Mouse (Mus musculus) frontal cortex, adult 2 months (tissue): Measurements from ENCODE around the gene Bcl3. TPM values are rescaled to one million over a fixed set of nuclear protein-coding genes. Genes with fewer than 3 reads are reported as not detected.
A peak's percentile ranks its signal among the peaks of the same experiment; 100 is the strongest.

Source experiments
- DNase-seq, 2 experiments: peaks; one replicate each; pipeline ENCODE4 v3.0.0; 2022; ENCODE audit warnings: low spot score in 1 of 2; ENCODE audit errors: extremely low spot score in 1 of 2
- polyA plus RNA-seq: library from polyadenylated mRNA; depleted of rRNA; stranded (reverse); fragments of >200 nt; gene quantifications from 2 replicates; pipeline ENCODE4 v1.2.3, GENCODE M21; 2012; rRNA removed

Bcl3 gene
- polyA plus RNA-seq, 1 experiment: 0.56 TPM

DNA sequence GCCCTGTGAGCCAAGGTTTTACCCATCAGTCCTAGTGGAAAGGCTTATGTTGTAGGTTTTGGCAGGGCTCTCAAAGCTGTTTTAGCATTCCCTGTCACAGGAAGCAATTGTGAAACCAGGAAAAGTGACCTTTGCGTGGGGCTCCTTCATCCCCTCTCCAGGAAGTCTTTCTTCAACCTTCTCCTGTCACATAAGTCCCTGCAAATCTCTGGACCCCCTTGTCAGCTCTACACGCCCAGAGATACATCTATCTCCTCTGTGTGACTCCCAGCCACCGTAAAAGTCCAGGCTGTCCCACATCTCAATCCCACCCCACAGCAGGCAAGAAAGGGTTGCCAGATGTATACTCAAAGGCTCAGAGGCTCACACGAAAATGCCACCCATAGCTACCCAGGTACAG, 50.9 kb downstream of the Bcl3 start:
- DNase-seq: no peak

DNA sequence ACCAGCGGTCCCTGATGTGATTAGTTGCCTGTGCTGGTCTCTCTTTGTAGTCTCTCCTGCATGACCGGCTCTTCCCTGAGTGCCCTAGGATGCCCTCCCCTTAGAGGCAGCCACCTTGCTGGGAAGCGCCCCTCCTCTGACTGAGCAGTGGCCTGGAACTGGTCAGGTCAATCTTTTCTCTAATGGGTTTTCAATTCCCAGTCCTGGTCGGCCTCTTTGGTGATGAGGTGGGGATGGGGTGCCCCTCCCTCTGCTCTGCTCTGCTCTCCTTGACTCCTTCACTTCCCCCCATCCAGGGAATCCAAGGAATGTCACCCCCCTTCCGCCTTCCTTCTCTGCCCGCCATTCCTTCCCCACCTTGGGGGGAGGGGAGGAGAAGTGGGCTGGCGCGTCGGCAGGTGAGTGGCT, 51.6 kb downstream of the Bcl3 start, which contains the start of gene Bcam:
TSS of gene Bcam (minus strand) at position 33 of the 408 bp plus-strand sequence.
- no peak for DNase-seq

DNA sequence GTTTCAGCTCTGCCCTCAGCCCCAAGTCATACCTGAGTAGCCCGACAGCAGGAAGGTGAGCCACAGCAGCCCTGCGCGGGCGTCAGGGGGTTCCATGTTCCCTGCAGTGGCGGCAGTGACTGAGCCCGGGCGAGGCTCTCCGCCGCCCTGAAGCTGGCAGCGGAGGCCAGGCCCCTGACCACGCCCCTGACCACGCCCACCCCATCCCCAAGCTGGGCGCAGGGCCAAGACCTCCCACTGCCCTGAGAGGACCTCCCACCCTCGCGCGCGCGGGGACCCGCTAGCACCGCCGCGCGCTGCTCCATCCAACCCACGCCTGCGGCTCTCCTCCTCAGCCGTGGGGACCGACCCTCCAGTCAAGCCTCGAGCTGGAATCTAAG, 52.2 kb downstream of the Bcl3 start:
- DNase-seq: peak in 1 of 2 experiments; percentile 69

DNA sequence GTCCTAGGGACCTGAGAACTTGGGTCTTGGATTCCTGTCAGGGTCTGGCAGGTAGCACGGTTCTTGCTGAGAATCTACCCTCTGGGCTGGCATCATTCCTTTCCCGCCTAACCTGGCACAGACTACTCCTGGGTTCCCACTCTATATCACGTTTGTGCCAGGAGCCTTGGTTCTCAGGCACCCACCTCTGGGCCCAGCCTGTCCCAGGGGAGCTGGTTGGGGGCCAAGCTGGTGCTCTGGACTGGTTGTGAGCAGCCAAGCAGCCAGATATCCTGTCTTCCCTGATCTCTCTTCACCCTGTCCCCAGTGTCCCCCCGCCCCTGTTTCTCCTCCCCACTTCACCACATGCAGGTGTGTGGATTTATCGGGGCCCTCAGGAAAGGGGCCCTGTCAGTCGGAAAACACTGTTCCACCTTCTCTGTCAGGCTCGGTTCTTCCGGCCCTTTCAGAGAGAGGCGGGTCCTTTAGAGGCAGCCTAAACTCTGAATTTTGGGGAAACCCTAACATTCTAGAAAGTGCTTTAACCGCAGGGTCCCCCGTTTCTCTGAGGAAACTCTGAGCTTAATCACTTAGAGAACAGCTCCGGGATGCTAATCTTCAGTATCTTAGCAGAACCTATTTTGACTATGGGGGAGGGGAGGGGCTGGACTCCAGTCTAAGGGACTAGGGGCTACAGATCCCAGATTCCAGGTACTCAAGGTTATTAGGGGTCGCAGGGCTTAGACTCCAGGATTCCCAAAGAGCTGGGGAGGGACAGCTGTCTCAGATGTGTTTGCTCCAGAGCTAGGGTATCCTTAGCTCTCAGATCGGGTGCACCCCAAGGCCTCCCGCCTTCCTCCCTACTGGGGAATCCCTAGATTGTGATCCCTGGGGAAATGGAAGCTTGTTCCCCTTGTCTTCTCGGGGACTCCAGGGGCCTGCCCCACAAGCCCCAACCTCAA, 52.9 kb downstream of the Bcl3 start:
- DNase-seq: no peak

DNA sequence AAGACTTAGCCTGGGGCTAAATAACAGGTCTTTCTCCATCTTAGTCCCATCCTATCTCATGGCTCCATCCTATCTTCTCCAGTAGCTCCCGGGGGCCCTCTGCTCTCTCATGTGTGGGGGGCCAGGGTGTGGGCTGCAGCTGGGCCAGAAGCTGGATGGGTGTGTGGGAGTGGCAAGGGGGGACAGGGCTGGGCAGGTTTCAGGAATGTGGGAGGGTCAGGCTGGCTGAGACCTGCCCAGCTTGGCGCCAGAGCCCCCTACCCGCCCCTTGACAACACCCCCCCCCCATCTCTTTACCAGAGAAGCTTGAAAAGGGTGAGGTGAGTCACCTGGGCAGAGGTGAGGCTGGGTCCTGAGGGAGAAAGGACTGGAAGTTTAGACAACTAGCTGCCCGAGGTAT, 53.6 kb downstream of the Bcl3 start:
- no peak for DNase-seq

DNA sequence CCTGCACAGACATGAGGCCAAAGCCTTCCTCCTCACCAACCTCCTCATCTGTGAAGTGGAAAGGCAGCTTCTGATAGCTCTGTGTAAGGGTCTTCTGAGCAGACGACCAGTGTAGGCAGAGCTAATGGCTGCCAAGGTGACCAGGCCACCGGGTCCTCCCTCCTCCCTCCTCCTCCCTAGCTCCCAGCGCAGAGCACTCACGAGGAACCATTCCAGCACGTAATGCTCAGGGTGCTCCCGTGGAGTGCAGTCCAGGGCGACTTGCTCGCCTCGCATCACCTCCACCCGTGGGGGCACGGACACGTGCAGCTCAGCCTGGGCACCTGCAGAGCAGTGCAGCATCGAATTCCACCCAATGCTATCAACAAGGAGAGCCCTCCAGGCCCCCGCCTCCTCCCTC, 54.3 kb downstream of the Bcl3 start:
- DNase-seq: no peak

DNA sequence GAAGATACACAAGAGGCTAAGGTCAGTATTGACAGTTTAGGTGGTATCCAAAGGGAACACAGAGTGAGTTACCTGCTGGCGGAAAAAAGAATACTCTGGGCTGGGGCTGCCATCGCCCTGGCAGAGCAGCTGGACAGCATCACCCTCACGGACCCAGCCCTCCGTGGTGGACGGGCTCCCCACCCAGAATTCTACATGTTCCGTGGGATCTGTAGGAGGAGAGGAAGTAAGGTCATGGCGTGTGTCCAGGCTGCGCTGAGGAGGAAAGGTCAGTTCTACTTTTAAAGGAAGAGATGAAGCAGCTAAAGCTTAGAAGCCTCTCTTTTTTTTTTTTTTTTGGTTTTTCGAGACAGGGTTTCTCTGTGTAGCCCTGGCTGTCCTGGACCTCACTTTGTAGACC, 58.0 kb downstream of the Bcl3 start:
- no peak for DNase-seq

DNA sequence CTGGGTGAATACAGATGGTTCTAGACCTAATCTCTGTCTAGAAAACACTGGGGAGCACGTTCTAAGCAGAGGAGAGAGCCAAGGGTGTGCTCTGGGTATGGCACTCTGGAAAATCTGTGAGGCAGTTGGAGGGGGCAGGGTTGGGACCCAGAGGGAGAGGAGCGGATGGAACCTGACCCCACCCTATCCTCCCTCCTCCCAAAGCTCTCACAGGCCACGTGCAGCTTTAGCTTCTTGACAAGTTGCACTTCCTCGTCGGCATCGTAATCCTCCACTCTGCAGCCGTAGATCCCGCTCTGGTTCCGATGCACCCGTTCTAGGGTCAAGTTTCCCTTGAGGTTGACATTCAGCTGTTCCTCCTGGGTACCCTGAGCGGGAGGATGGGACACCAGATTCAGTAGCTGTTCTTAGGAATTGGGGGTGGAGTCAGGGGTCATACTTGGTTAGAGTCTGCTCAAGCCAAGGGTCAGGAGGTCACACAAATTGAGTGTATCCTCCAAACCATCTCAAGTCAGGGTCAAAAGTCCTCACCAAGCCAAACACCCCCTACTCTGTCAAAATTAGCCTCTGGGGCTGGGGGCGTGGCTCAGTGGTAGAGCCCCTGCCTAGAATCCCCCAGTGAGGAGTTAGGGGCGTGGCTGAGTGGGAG, 58.6 kb downstream of the Bcl3 start:
- no peak for DNase-seq

DNA sequence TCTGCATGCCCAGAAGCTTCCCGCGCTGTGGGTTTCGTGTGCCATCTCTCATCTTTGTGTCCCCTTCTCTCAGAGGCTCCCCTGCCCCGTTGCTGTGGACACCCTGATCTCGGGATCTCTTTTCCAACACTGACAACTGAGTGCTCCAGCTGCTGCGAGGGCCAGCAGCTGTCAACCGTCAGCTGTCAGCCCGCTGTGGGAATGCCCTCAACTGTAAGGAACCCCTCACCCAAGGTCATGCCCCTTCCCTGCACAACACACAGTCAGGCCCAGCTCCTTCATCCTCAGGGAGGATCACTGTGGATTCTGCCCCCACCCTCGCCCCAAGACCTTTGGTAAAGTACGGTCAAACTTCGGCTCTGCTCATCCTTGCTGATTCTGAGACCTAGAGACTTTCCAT, 60.3 kb downstream of the Bcl3 start:
- no peak for DNase-seq

DNA sequence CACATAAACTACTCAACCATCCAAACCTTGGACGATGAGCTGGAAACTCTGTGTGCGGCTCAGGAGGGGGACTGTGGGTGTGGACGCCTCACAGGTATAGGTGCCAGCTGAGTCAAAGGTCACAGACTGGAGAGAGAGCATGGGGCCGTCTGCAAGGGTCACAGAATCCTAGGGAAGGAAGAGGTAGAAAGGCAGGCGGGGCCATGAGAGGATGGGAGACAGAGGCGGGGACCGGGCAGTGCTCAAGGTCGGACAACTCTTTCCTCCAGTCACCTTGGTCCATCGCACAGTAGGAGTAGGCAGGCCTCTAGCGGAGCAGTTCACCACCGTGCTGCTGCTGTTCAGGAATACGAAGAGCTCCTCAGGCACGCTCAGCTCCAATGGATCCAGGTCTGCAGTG, 62.5 kb downstream of the Bcl3 start:
- DNase-seq: no peak

DNA sequence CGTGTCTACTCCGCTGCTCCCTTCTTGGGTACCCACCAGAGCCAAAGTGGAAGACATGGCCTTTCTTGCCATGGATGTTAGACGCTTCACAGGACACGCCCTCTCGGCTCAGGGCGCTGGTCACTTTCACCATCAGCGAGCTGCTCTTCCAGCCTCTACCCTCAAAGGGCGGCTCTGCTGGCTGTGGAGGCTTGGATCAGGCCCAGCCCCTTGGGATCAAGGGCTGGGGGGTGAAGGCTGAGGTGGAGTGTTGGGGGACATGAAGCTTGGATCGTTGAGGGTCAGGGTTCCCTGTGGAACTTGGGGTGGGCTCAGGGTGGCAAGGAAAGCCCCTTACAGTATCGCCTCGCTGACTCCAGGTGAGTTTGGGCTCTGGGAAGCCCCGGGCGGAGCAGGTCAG, 63.9 kb downstream of the Bcl3 start:
- no peak for DNase-seq

Other genes starting within 250 kb of the Bcl3 start
- 2.0 and 2.9 TPM in 2 replicates for gene Zfp296, start 245.5 kb downstream of the Bcl3 start, polyA plus RNA-seq
- gene Gemin7, start 245.2 kb downstream of the Bcl3 start, polyA plus RNA-seq: 47.9 and 49.9 TPM in 2 replicates
- gene Clasrp, start 218.3 kb downstream of the Bcl3 start, polyA plus RNA-seq: 152 and 164 TPM in 2 replicates
- gene Relb, start 193.3 kb downstream of the Bcl3 start, polyA plus RNA-seq: 6.1 and 6.5 TPM in 2 replicates
- 125 and 128 TPM in 2 replicates for gene Clptm1, start 157.7 kb downstream of the Bcl3 start, polyA plus RNA-seq
- gene Apoc2, start 144.8 kb downstream of the Bcl3 start, polyA plus RNA-seq: 0.78 TPM in 1 of 2 replicates, not detected in the other
- not detected in 2 replicates for gene Gm44805, start 141.3 kb downstream of the Bcl3 start, polyA plus RNA-seq
- 0.19 TPM in 1 of 2 replicates, not detected in the other for gene Apoc4, start 141.3 kb downstream of the Bcl3 start, polyA plus RNA-seq
- 3.3 and 4.7 TPM in 2 replicates for gene Apoc1, start 130.1 kb downstream of the Bcl3 start, polyA plus RNA-seq
- gene Apoe, start 123.6 kb downstream of the Bcl3 start, polyA plus RNA-seq: 6,067 and 6,377 TPM in 2 replicates
- gene Tomm40, start 107.3 kb downstream of the Bcl3 start, polyA plus RNA-seq: 115 and 118 TPM in 2 replicates
- 7.6 and 7.7 TPM in 2 replicates for gene Nectin2, start 72.3 kb downstream of the Bcl3 start, polyA plus RNA-seq
- 22.2 and 23.0 TPM in 2 replicates for gene Bcam, start 51.8 kb downstream of the Bcl3 start, polyA plus RNA-seq
- gene Cblc, start 26.0 kb downstream of the Bcl3 start, polyA plus RNA-seq: not detected in 2 replicates
- gene Gm19345, start 29.2 kb upstream of the Bcl3 start, polyA plus RNA-seq: 3.9 and 5.2 TPM in 2 replicates
- gene Ceacam16, start 38.5 kb upstream of the Bcl3 start, polyA plus RNA-seq: not detected in 2 replicates
- not detected in 2 replicates for gene Ceacam19, start 65.2 kb upstream of the Bcl3 start, polyA plus RNA-seq
- 12.0 and 14.5 TPM in 2 replicates for gene Pvr, start 98.4 kb upstream of the Bcl3 start, polyA plus RNA-seq
- gene Igsf23, start 128.0 kb upstream of the Bcl3 start, polyA plus RNA-seq: 0.08 TPM in 1 of 2 replicates, not detected in the other
- not detected in 2 replicates for gene Ceacam20, start 142.6 kb upstream of the Bcl3 start, polyA plus RNA-seq
- not detected in 2 replicates for gene Nlrp9b, start 168.7 kb upstream of the Bcl3 start, polyA plus RNA-seq